Mouse (Mus musculus): ENCODE data around the gene Mnx1. TPM values are rescaled to one million over a fixed set of nuclear protein-coding genes. Genes with fewer than 3 reads are reported as not detected.

The Mnx1 gene
- polyA plus RNA-seq, 1 experiment from 2014 or later: 0.78 TPM

GRCm38 (mm10) chr5:29484965-29485940 is 7.0 kb upstream of the Mnx1 start:
- Histone ChIP-seq H3K4me2 (replicated peaks; ENCODE audit: low read depth) (peak overlapping the region; percentile 18), H3K9me3 (ENCODE audit: control insufficient read depth) (no peaks in the 10 kb centered on the region), H3K27me3 (replicated peaks; ENCODE audit: control insufficient read depth, insufficient read depth, low read length) (peaks cover 56% of the 10 kb centered on the region), H3K9ac (ENCODE audit: low read depth, low read length) (no peak overlapping the region), H3K4me1 (replicated peaks; ENCODE audit: control insufficient read depth, insufficient read depth, low read length) (no peaks in the 10 kb centered on the region), H3K36me3 (ENCODE audit: control insufficient read depth, insufficient read depth) (no peaks in the 10 kb centered on the region), H3K4me3 (ENCODE audit: low read depth, low read length) (0 out of 2 replicates have a peak overlapping the region, but pooled peaks have one; percentile 16), H3K27ac (ENCODE audit: low read depth, low read length) (no peak overlapping the region)
- TF ChIP-seq CTCF (IDR thresholded peaks at IDR 0.05; ENCODE audit: low read depth): no peak
- ATAC-seq: no peak
- 24% methylated on average over 38 of the region's 38 CpGs for WGBS

GRCm38 (mm10) chr5:29483801-29484200 is 5.5 kb upstream of the Mnx1 start:
- WGBS: 39% methylated on average over 4 of the region's 4 CpGs
- H3K27me3 ChIP-seq (replicated peaks; ENCODE audit: control insufficient read depth, insufficient read depth, low read length): peaks cover 63% of the 10 kb centered on the region
- H3K27ac ChIP-seq (ENCODE audit: low read depth, low read length): no peak overlapping the region
- H3K4me3 ChIP-seq (ENCODE audit: low read depth, low read length): no peak overlapping the region
- H3K9me3 ChIP-seq (ENCODE audit: control insufficient read depth): no peaks in the 10 kb centered on the region
- no peak overlapping the region for H3K4me2 ChIP-seq (replicated peaks; ENCODE audit: low read depth)
- ATAC-seq: no peak
- H3K4me1 ChIP-seq (replicated peaks; ENCODE audit: control insufficient read depth, insufficient read depth, low read length): no peaks in the 10 kb centered on the region
- no peaks in the 10 kb centered on the region for H3K36me3 ChIP-seq (ENCODE audit: control insufficient read depth, insufficient read depth)
- TF ChIP-seq CTCF (IDR thresholded peaks at IDR 0.05; ENCODE audit: low read depth): no peak
- no peak overlapping the region for H3K9ac ChIP-seq (ENCODE audit: low read depth, low read length)

GRCm38 (mm10) chr5:29479198-29479593 is 926 bp upstream of the Mnx1 start:
- Histone ChIP-seq H3K4me1 (replicated peaks; ENCODE audit: control insufficient read depth, insufficient read depth, low read length) (no peaks in the 10 kb centered on the region), H3K4me2 (replicated peaks; ENCODE audit: low read depth) (peak overlapping the region; percentile 91), H3K27ac (ENCODE audit: low read depth, low read length) (no peak overlapping the region), H3K9ac (ENCODE audit: low read depth, low read length) (no peak overlapping the region; the same call in 1 of the 2 replicates), H3K4me3 (ENCODE audit: low read depth, low read length) (peak overlapping the region; percentile 54), H3K9me3 (ENCODE audit: control insufficient read depth) (no peaks in the 10 kb centered on the region), H3K36me3 (ENCODE audit: control insufficient read depth, insufficient read depth) (no peaks in the 10 kb centered on the region), H3K27me3 (replicated peaks; ENCODE audit: control insufficient read depth, insufficient read depth, low read length) (peaks cover 69% of the 10 kb centered on the region)
- ATAC-seq: no peak
- peak; percentile 76 for TF ChIP-seq CTCF (IDR thresholded peaks at IDR 0.05; ENCODE audit: low read depth)
- under 1% methylated on average over 14 of the region's 14 CpGs for WGBS

- no peaks in the 10 kb centered on the region for H3K9me3 ChIP-seq (ENCODE audit: control insufficient read depth)
- no peak overlapping the region for H3K27ac ChIP-seq (ENCODE audit: low read depth, low read length)
- ATAC-seq: peak; percentile 29
- TF ChIP-seq CTCF (IDR thresholded peaks at IDR 0.05; ENCODE audit: low read depth): no peak
- peak overlapping the region; percentile 54 for H3K4me3 ChIP-seq (ENCODE audit: low read depth, low read length)
- H3K4me2 ChIP-seq (replicated peaks; ENCODE audit: low read depth): peak overlapping the region; percentile 91
- H3K36me3 ChIP-seq (ENCODE audit: control insufficient read depth, insufficient read depth): no peaks in the 10 kb centered on the region
- no peaks in the 10 kb centered on the region for H3K4me1 ChIP-seq (replicated peaks; ENCODE audit: control insufficient read depth, insufficient read depth, low read length)
- peak overlapping the region; percentile 22 for H3K9ac ChIP-seq (ENCODE audit: low read depth, low read length)
- H3K27me3 ChIP-seq (replicated peaks; ENCODE audit: control insufficient read depth, insufficient read depth, low read length): peaks cover 72% of the 10 kb centered on the region
- 1% methylated on average over 55 of the region's 73 CpGs for WGBS
Observed at GRCm38 (mm10) chr5:29477474-29478207, 629 bp downstream of the Mnx1 start.

- Histone ChIP-seq H3K27ac (ENCODE audit: low read depth, low read length) (no peak overlapping the region), H3K9ac (ENCODE audit: low read depth, low read length) (no peak overlapping the region), H3K4me1 (replicated peaks; ENCODE audit: control insufficient read depth, insufficient read depth, low read length) (no peaks in the 10 kb centered on the region), H3K27me3 (replicated peaks; ENCODE audit: control insufficient read depth, insufficient read depth, low read length) (peaks cover 84% of the 10 kb centered on the region), H3K4me3 (ENCODE audit: low read depth, low read length) (peak overlapping the region; percentile 54; the same call in 1 of the 2 replicates), H3K4me2 (replicated peaks; ENCODE audit: low read depth) (peak overlapping the region; percentile 38), H3K36me3 (ENCODE audit: control insufficient read depth, insufficient read depth) (no peaks in the 10 kb centered on the region), H3K9me3 (ENCODE audit: control insufficient read depth) (no peaks in the 10 kb centered on the region)
- no peak for ATAC-seq
- no peak for TF ChIP-seq CTCF (IDR thresholded peaks at IDR 0.05; ENCODE audit: low read depth)
- WGBS: 20% methylated on average over 1 of the region's 1 CpGs
Observed at GRCm38 (mm10) chr5:29476021-29476420, 2.2 kb downstream of the Mnx1 start.

- 25% methylated on average over 5 of the region's 5 CpGs for WGBS
Observed at GRCm38 (mm10) chr5:29475556-29475955, 2.7 kb downstream of the Mnx1 start.

More at GRCm38 (mm10) chr5:29475556-29475955, 2.7 kb downstream of the Mnx1 start:
- Histone ChIP-seq H3K9ac (ENCODE audit: low read depth, low read length) (no peak overlapping the region), H3K9me3 (ENCODE audit: control insufficient read depth) (no peaks in the 10 kb centered on the region), H3K27me3 (replicated peaks; ENCODE audit: control insufficient read depth, insufficient read depth, low read length) (peaks cover 83% of the 10 kb centered on the region), H3K4me1 (replicated peaks; ENCODE audit: control insufficient read depth, insufficient read depth, low read length) (no peaks in the 10 kb centered on the region), H3K36me3 (ENCODE audit: control insufficient read depth, insufficient read depth) (no peaks in the 10 kb centered on the region), H3K4me3 (ENCODE audit: low read depth, low read length) (no peak overlapping the region), H3K27ac (ENCODE audit: low read depth, low read length) (no peak overlapping the region), H3K4me2 (replicated peaks; ENCODE audit: low read depth) (peak overlapping the region; percentile 38)
- TF ChIP-seq CTCF (IDR thresholded peaks at IDR 0.05; ENCODE audit: low read depth): no peak
- no peak for ATAC-seq
